Mouse (Mus musculus): ENCODE measurements around the gene Cd160. TPM values are rescaled to one million over a fixed set of nuclear protein-coding genes. Genes with fewer than 3 reads are reported as not detected.

Cd160 gene
- total and polyA plus RNA-seq, 3 experiments: not detected

GRCm38 (mm10) chr3:96808136-96808535 is 21.0 kb downstream of the Cd160 start:
- dilution Hi-C loops (cut with MboI; ENCODE audit: extremely low pct_ligation_motif_present, extremely low pct_unique_long_range_greater_than_20kb, low sequenced_read_pairs): no loop called here
- DNase-seq (ENCODE audit: extremely low read depth): no peak

GRCm38 (mm10) chr3:96802214-96802613 is 26.9 kb downstream of the Cd160 start:
- Histone ChIP-seq H3K27ac (ENCODE audit: insufficient read depth, low read depth) (no peak overlapping the region), H3K4me2 (ENCODE audit: insufficient read depth, low read depth, poor library complexity, severe bottlenecking) (no peak overlapping the region), H3K9me3 (replicated peaks; ENCODE audit: low read length) (no peaks in the 10 kb centered on the region), H3K4me1 (ENCODE audit: control insufficient read depth in 1 of 2, insufficient read depth in 2 of 2) (no peaks in the 10 kb centered on the region), H3K4me3 (replicated peaks in 1 of 3; ENCODE audit: low read depth in 2 of 3, low read length in 2 of 3, poor library complexity in 1 of 3) (no peak overlapping the region), H3K79me2 (replicated peaks; ENCODE audit: control insufficient read depth, extremely low read depth, insufficient read depth, poor library complexity, severe bottlenecking) (no peaks in the 10 kb centered on the region), H3K36me3 (replicated peaks in 1 of 2; ENCODE audit: control insufficient read depth in 1 of 2, insufficient read depth in 1 of 2, low read length in 1 of 2) (peaks cover 0 to 13% of the 10 kb centered on the region in 2 experiments), H3K27me3 (replicated peaks) (no peaks in the 10 kb centered on the region), H3K9ac (ENCODE audit: insufficient read depth, low read depth) (no peak overlapping the region)
- in situ Hi-C loops (cut with MboI; ENCODE audit: low pct_ligation_motif_present, low pct_unique_long_range_greater_than_20kb, low sequenced_read_pairs): loop anchor here (25.0 kb wide), 1 partner anchor 285 kb away; no protein-coding TSS in a partner anchor
- TF ChIP-seq MAFK (IDR thresholded peaks at IDR 0.05; ENCODE audit: insufficient replicate concordance, low read length): no peak
- TF ChIP-seq SIN3A (IDR thresholded peaks at IDR 0.05; ENCODE audit: low read length): no peak
- no peak for TF ChIP-seq POLR2AphosphoS2 (IDR thresholded peaks at IDR 0.05; ENCODE audit: low read depth, low read length)
- TF ChIP-seq CHD2 (IDR thresholded peaks at IDR 0.05; ENCODE audit: low read length): no peak
- TF ChIP-seq MAX (IDR thresholded peaks at IDR 0.05; ENCODE audit: low read length): no peak
- TF ChIP-seq ETS1 (conservative IDR thresholded peaks at IDR 0.05; ENCODE audit: low read depth, low read length): no peak
- TF ChIP-seq ZKSCAN1 (IDR thresholded peaks at IDR 0.05; ENCODE audit: borderline replicate concordance, low read depth, low read length): no peak
- no peak for TF ChIP-seq JUND (conservative IDR thresholded peaks at IDR 0.05; ENCODE audit: low read depth, low read length)
- no peak for TF ChIP-seq POLR2A (IDR thresholded peaks at IDR 0.05; ENCODE audit: low read depth, low read length)
- TF ChIP-seq CTCF (conservative IDR thresholded peaks at IDR 0.05 in 1 of 2, IDR thresholded peaks at IDR 0.05 in 1 of 2; ENCODE audit: low read depth in 2 of 2, low read length in 2 of 2): no peak
- TF ChIP-seq MYC (IDR thresholded peaks at IDR 0.05; ENCODE audit: low read depth, low read length): no peak
- TF ChIP-seq GABPA (IDR thresholded peaks at IDR 0.05; ENCODE audit: insufficient replicate concordance, low read depth, low read length): no peak
- no peak for TF ChIP-seq TBP (conservative IDR thresholded peaks at IDR 0.05; ENCODE audit: low read depth, low read length)
- TF ChIP-seq KAT2A (IDR thresholded peaks at IDR 0.05; ENCODE audit: insufficient replicate concordance, low read length): no peak
- TF ChIP-seq NRF1 (IDR thresholded peaks at IDR 0.05; ENCODE audit: low read depth, low read length): no peak
- no peak for DNase-seq (ENCODE audit: extremely low read depth)
- dilution Hi-C loops (cut with MboI; ENCODE audit: extremely low pct_ligation_motif_present, extremely low pct_unique_long_range_greater_than_20kb, low sequenced_read_pairs): no loop called here

More at GRCm38 (mm10) chr3:96808136-96808535, 21.0 kb downstream of the Cd160 start:
- Histone ChIP-seq H3K4me1 (ENCODE audit: control insufficient read depth in 1 of 2, insufficient read depth in 2 of 2) (no peaks in the 10 kb centered on the region), H3K4me2 (ENCODE audit: insufficient read depth, low read depth, poor library complexity, severe bottlenecking) (no peak overlapping the region), H3K79me2 (replicated peaks; ENCODE audit: control insufficient read depth, extremely low read depth, insufficient read depth, poor library complexity, severe bottlenecking) (no peaks in the 10 kb centered on the region), H3K4me3 (replicated peaks in 1 of 3; ENCODE audit: low read depth in 2 of 3, low read length in 2 of 3, poor library complexity in 1 of 3) (no peak overlapping the region), H3K27ac (ENCODE audit: insufficient read depth, low read depth) (no peak overlapping the region), H3K9ac (ENCODE audit: insufficient read depth, low read depth) (no peak overlapping the region), H3K9me3 (replicated peaks; ENCODE audit: low read length) (no peaks in the 10 kb centered on the region), H3K36me3 (replicated peaks in 1 of 2; ENCODE audit: control insufficient read depth in 1 of 2, insufficient read depth in 1 of 2, low read length in 1 of 2) (peaks cover 0 to 4% of the 10 kb centered on the region in 2 experiments), H3K27me3 (replicated peaks) (no peaks in the 10 kb centered on the region)
- in situ Hi-C loops (cut with MboI; ENCODE audit: low pct_ligation_motif_present, low pct_unique_long_range_greater_than_20kb, low sequenced_read_pairs): loop anchor here (25.0 kb wide), 1 partner anchor 279 kb away; no protein-coding TSS in a partner anchor
- TF ChIP-seq ELF1 (IDR thresholded peaks at IDR 0.05; ENCODE audit: low read depth, low read length): no peak
- no peak for TF ChIP-seq IRF4 (IDR thresholded peaks at IDR 0.05; ENCODE audit: low read depth, low read length)
- no peak for TF ChIP-seq MAFK (IDR thresholded peaks at IDR 0.05; ENCODE audit: insufficient replicate concordance, low read length)
- no peak for TF ChIP-seq CHD1 (IDR thresholded peaks at IDR 0.05; ENCODE audit: low read depth, low read length)
- TF ChIP-seq NRF1 (IDR thresholded peaks at IDR 0.05; ENCODE audit: low read depth, low read length): no peak
- TF ChIP-seq MXI1 (IDR thresholded peaks at IDR 0.05; ENCODE audit: low read depth, low read length): no peak
- TF ChIP-seq TCF12 (IDR thresholded peaks at IDR 0.05; ENCODE audit: low read depth, low read length): no peak
- no peak for TF ChIP-seq POLR2AphosphoS2 (IDR thresholded peaks at IDR 0.05; ENCODE audit: low read depth, low read length)

Data from CH12.LX (cell line).